Mouse (Mus musculus) heart, embryonic 13.5 days (tissue): Measurements from ENCODE around the gene Cda. TPM values are rescaled to one million over a fixed set of nuclear protein-coding genes. Genes with fewer than 3 reads are reported as not detected.

ENCODE experiments used
- ATAC-seq: fragments of 200-750 bp; cut with Nextera tagmentation; 2 replicates; pipeline ENCODE4 v1.8.0; 2017; ENCODE audit warnings: moderate TSS enrichment; ENCODE audit not compliant: insufficient number of reproducible peaks, low FRiP score, low TSS enrichment; ENCODE audit errors: extremely low read depth
- H3K27ac ChIP-seq: fragments of 300-500 bp; sonication (generic); replicated peaks from 2 replicates; pipeline ENCODE4 v1.5.1; 2015; ENCODE audit warnings: moderate library complexity, mild to moderate bottlenecking, inconsistent platforms
- H3K27me3 ChIP-seq: fragments of 300-500 bp; sonication (generic); replicated peaks from 2 replicates; pipeline ENCODE4 v1.6.1; 2015; ENCODE audit warnings: mild to moderate bottlenecking, inconsistent platforms
- H3K36me3 ChIP-seq: fragments of 300-500 bp; sonication (generic); 2 replicates; pipeline ENCODE4 v1.6.1; 2015; ENCODE audit warnings: mild to moderate bottlenecking, inconsistent platforms
- H3K4me1 ChIP-seq: fragments of 300-500 bp; sonication (generic); 2 replicates; pipeline ENCODE4 v1.6.1; 2015; ENCODE audit warnings: inconsistent platforms
- H3K4me2 ChIP-seq: fragments of 300-500 bp; sonication (generic); 2 replicates; pipeline ENCODE4 v1.6.1; 2015; ENCODE audit warnings: inconsistent platforms, mild to moderate bottlenecking, moderate library complexity
- H3K4me3 ChIP-seq: fragments of 300-500 bp; sonication (generic); 2 replicates; pipeline ENCODE4 v1.5.1; 2015; ENCODE audit warnings: moderate library complexity, mild to moderate bottlenecking, inconsistent platforms
- H3K9ac ChIP-seq: fragments of 300-500 bp; sonication (generic); 2 replicates; pipeline ENCODE4 v1.6.1; 2015; ENCODE audit warnings: inconsistent platforms, mild to moderate bottlenecking, moderate library complexity
- H3K9me3 ChIP-seq: fragments of 300-500 bp; sonication (generic); 2 replicates; pipeline ENCODE4 v1.6.1; 2016; ENCODE audit warnings: inconsistent platforms
- WGBS: fragments of 180-500 bp; shearing (Covaris S2); methylation state at CpG from one replicate; pipeline ENCODE4 v1.1.7; 2015; ENCODE audit warnings: mixed read lengths; 5-methylcytosine and 5-hydroxymethylcytosine counted together
- polyA plus RNA-seq: library from polyadenylated mRNA; unstranded; fragments of >200 nt; fragmentation: Nextera tagmentation; extraction: Ambion mirVana; gene quantifications from 2 replicates; pipeline ENCODE4 v1.2.1, GENCODE M21; 2015

Cda gene
- polyA plus RNA-seq, 1 experiment from 2014 or later, result 13.5 TPM

GRCm38 (mm10) chr4:138320711-138321110 lies 47.1 kb downstream of the Cda start:
- peaks cover 48% of the 10 kb centered on the region for H3K4me1 ChIP-seq
- peaks cover 36% of the 10 kb centered on the region for H3K36me3 ChIP-seq
- no peaks in the 10 kb centered on the region for H3K9me3 ChIP-seq
- no peaks in the 10 kb centered on the region for H3K27me3 ChIP-seq
- peak overlapping the region; percentile 47; the same call in 1 of the 2 replicates for H3K9ac ChIP-seq
- ATAC-seq, result no peak
- no peak overlapping the region for H3K4me3 ChIP-seq
- no peak overlapping the region for H3K27ac ChIP-seq
- 58% methylated on average over 11 of the region's 11 CpGs for WGBS
- no peak overlapping the region for H3K4me2 ChIP-seq

DNA sequence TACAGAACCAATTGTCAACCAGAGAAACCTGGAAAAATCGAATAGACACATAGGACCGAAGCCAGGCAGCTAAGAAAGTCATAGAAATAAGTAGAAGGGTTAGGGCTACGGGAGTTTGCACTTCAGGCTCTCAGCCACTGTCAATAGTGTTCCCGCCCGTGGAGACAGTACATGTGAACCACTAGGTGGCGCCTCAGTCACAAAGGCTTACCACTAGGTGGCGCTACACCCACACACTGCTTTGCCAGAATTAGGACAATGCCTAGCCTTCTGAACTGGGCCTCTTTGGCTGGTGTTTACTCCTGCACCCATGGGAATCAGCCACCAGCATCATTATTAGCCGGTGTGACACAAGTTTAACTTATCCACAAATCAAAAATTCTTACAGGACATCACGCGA lies 48.3 kb downstream of the Cda start:
- Histone ChIP-seq H3K4me3 (no peak overlapping the region), H3K4me1 (peaks cover 43% of the 10 kb centered on the region), H3K9me3 (no peaks in the 10 kb centered on the region), H3K9ac (no peak overlapping the region), H3K27ac (no peak overlapping the region), H3K36me3 (peaks cover 48% of the 10 kb centered on the region), H3K27me3 (no peaks in the 10 kb centered on the region), H3K4me2 (no peak overlapping the region)
- 34% methylated on average over 10 of the region's 10 CpGs for WGBS
- ATAC-seq, result no peak

- Histone ChIP-seq H3K4me2 (no peak overlapping the region), H3K9me3 (no peaks in the 10 kb centered on the region), H3K4me1 (peaks cover 35% of the 10 kb centered on the region), H3K36me3 (peaks cover 56% of the 10 kb centered on the region), H3K9ac (no peak overlapping the region), H3K27me3 (no peaks in the 10 kb centered on the region), H3K4me3 (no peak overlapping the region), H3K27ac (no peak overlapping the region)
- ATAC-seq, result no peak
- 51% methylated on average over 6 of the region's 6 CpGs for WGBS
Measured at GRCm38 (mm10) chr4:138318509-138319266, 49.1 kb downstream of the Cda start.

- 85% methylated on average over 6 of the region's 6 CpGs for WGBS
- no peak overlapping the region for H3K4me2 ChIP-seq
Measured at GRCm38 (mm10) chr4:138316369-138316768, 51.4 kb downstream of the Cda start.

DNA sequence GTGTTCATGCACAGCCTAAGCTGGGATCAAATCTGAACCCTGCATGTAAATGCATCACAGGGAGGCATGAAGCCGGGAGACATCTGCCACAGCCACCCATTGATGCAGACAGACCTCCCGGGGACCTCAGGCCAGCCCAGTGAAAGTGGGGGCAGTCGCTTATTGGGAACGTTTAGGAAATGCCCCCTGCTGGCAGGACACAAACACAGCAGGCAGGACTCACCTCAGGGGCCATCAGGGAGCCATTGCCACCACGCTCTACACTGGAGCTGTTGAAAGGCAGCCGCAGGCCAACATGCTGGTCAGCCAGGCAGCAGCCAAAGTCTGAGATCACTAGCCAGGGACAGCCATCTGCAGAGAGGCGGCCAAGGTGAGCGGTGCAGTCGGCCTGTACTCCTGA lies 52.0 kb downstream of the Cda start:
- 68% methylated on average over 9 of the region's 9 CpGs for WGBS
- H3K4me2 ChIP-seq, result no peak overlapping the region
- no peak overlapping the region for H3K9ac ChIP-seq
- H3K9me3 ChIP-seq, result no peaks in the 10 kb centered on the region
- ATAC-seq, result no peak
- peaks cover 6% of the 10 kb centered on the region for H3K4me1 ChIP-seq
- H3K27ac ChIP-seq, result no peak overlapping the region
- no peak overlapping the region for H3K4me3 ChIP-seq
- H3K27me3 ChIP-seq, result no peaks in the 10 kb centered on the region
- peaks cover 85% of the 10 kb centered on the region for H3K36me3 ChIP-seq

More at GRCm38 (mm10) chr4:138316369-138316768, 51.4 kb downstream of the Cda start:
- ATAC-seq, result no peak
- no peaks in the 10 kb centered on the region for H3K27me3 ChIP-seq
- H3K27ac ChIP-seq, result no peak overlapping the region
- peaks cover 12% of the 10 kb centered on the region for H3K4me1 ChIP-seq
- no peak overlapping the region for H3K4me3 ChIP-seq
- H3K9ac ChIP-seq, result no peak overlapping the region
- peaks cover 79% of the 10 kb centered on the region for H3K36me3 ChIP-seq
- no peaks in the 10 kb centered on the region for H3K9me3 ChIP-seq

DNA sequence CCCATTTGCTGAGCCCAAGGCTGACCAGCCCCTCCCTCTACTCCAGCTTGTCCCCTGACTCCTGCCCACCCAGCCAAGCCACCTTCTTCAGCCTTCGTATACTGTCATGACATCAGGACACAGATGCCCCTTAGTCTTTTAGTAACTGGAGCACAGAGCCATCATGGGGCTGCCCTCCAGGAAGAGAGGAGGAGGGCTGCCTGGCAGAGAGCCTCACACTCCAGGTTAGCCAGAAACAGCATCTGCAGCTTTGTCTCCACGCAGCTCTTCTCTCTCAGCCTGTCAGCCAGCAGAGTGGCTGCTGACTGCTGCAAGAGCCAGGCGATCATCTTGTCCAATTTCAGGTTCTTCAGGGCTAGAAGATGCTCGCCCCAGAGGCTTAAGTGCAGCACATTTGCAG lies 54.0 kb downstream of the Cda start:
- no peaks in the 10 kb centered on the region; the same call in 1 of the 2 replicates for H3K4me1 ChIP-seq
- H3K9me3 ChIP-seq, result no peaks in the 10 kb centered on the region
- no peak overlapping the region for H3K9ac ChIP-seq
- H3K4me3 ChIP-seq, result no peak overlapping the region
- 87% methylated on average over 4 of the region's 4 CpGs for WGBS
- H3K4me2 ChIP-seq, result no peak overlapping the region
- peaks cover 92% of the 10 kb centered on the region for H3K36me3 ChIP-seq
- no peak overlapping the region for H3K27ac ChIP-seq
- no peak for ATAC-seq
- no peaks in the 10 kb centered on the region for H3K27me3 ChIP-seq

DNA sequence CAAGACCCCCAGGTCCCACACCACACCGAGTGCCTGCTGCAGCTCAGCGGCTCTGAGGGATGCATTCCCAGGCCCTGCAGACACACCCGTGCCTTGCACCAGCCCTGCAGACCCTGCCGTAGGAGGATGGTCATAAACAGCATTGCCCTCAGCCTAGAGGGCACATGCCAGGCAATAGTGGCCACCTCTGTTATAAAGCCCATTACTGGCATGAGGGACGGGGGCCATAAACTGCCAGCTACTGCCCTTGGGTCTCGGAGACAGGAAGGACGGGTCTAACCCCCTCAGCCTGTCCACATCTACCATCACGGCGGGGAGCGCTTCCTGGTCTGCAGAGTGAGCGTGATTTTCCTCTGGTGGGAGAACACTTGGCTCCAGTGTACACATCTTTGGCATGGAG lies 54.8 kb downstream of the Cda start:
- H3K4me3 ChIP-seq, result no peak overlapping the region
- H3K36me3 ChIP-seq, result peaks cover 97% of the 10 kb centered on the region
- H3K27me3 ChIP-seq, result no peaks in the 10 kb centered on the region
- H3K9ac ChIP-seq, result no peak overlapping the region
- H3K27ac ChIP-seq, result no peak overlapping the region
- no peaks in the 10 kb centered on the region for H3K4me1 ChIP-seq
- no peak overlapping the region for H3K4me2 ChIP-seq
- H3K9me3 ChIP-seq, result no peaks in the 10 kb centered on the region
- no peak for ATAC-seq
- WGBS, result 88% methylated on average over 11 of the region's 11 CpGs

GRCm38 (mm10) chr4:138312105-138312504 lies 55.7 kb downstream of the Cda start:
- Histone ChIP-seq H3K9me3 (no peaks in the 10 kb centered on the region), H3K27ac (no peak overlapping the region), H3K4me3 (no peak overlapping the region), H3K36me3 (peaks cover 97% of the 10 kb centered on the region), H3K4me2 (no peak overlapping the region), H3K27me3 (no peaks in the 10 kb centered on the region), H3K9ac (no peak overlapping the region), H3K4me1 (no peaks in the 10 kb centered on the region)
- WGBS, result 88% methylated on average over 3 of the region's 3 CpGs
- ATAC-seq, result no peak

DNA sequence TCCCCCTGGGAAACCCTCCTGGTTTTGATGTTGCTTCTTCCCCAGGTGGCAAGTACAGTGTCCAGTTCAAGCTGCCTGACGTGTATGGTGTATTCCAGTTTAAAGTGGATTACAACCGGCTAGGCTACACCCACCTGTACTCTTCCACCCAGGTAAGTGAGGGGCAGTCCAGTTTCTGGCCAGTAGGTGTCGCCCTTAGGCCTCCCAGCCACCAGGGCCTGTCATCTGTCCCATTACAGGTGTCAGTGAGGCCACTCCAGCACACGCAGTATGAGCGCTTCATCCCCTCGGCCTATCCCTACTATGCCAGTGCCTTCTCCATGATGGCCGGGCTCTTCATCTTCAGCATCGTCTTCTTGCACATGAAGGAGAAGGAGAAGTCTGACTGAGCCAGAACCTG lies 56.2 kb downstream of the Cda start:
- no peaks in the 10 kb centered on the region for H3K9me3 ChIP-seq
- H3K4me1 ChIP-seq, result no peaks in the 10 kb centered on the region
- H3K9ac ChIP-seq, result no peak overlapping the region
- H3K4me2 ChIP-seq, result no peak overlapping the region
- H3K4me3 ChIP-seq, result no peak overlapping the region
- H3K27ac ChIP-seq, result no peak overlapping the region
- no peak for ATAC-seq
- no peaks in the 10 kb centered on the region for H3K27me3 ChIP-seq
- whole genome bisulfite sequencing, result 61% methylated on average over 8 of the region's 8 CpGs
- peaks cover 97% of the 10 kb centered on the region for H3K36me3 ChIP-seq

DNA sequence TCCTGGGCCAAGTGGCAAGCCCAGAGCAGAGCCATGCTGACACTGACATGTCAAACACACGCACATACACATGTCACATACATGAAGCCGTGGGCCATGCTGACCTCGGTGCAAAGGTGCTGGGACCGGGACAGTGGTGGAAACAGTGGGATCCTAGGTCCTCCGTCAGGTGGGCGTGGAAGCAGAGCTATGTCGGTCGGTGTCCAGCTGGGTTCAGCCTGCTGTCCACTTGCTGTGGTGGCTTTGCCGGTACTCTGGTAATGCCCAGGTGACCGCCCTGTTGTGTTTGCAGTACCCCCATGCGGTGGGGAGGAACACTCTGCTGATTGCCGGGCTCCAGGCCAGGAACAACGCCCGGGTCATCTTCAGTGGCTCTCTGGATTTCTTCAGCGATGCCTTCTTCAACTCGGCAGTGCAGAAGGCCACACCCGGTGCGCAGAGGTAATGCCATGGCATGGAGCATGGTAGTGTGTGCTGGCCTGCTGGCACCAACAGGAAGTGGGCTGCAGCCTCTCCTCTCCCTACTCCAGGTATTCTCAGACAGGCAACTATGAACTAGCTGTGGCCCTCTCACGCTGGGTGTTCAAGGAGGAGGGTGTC lies 57.4 kb downstream of the Cda start:
- peaks cover 86% of the 10 kb centered on the region for H3K36me3 ChIP-seq
- no peak overlapping the region for H3K4me2 ChIP-seq
- WGBS, result 89% methylated on average over 19 of the region's 19 CpGs
- no peak overlapping the region for H3K9ac ChIP-seq
- ATAC-seq, result no peak
- no peak overlapping the region for H3K4me3 ChIP-seq
- peaks cover 6% of the 10 kb centered on the region for H3K4me1 ChIP-seq
- H3K27ac ChIP-seq, result no peak overlapping the region
- H3K27me3 ChIP-seq, result no peaks in the 10 kb centered on the region
- H3K9me3 ChIP-seq, result no peaks in the 10 kb centered on the region

- ATAC-seq, result no peak
- Histone ChIP-seq H3K4me3 (no peak overlapping the region), H3K4me2 (no peak overlapping the region), H3K27ac (no peak overlapping the region), H3K36me3 (peaks cover 59% of the 10 kb centered on the region), H3K4me1 (peaks cover 21% of the 10 kb centered on the region), H3K9me3 (no peaks in the 10 kb centered on the region), H3K9ac (no peak overlapping the region), H3K27me3 (no peaks in the 10 kb centered on the region)
- WGBS, result 83% methylated on average over 12 of the region's 12 CpGs
Measured at GRCm38 (mm10) chr4:138307739-138308138, 60.1 kb downstream of the Cda start.

- Histone ChIP-seq H3K4me1 (peaks cover 21% of the 10 kb centered on the region), H3K9me3 (no peaks in the 10 kb centered on the region), H3K9ac (no peak overlapping the region), H3K4me2 (no peak overlapping the region), H3K27me3 (no peaks in the 10 kb centered on the region), H3K4me3 (no peak overlapping the region), H3K27ac (no peak overlapping the region), H3K36me3 (peaks cover 52% of the 10 kb centered on the region)
- 86% methylated on average over 3 of the region's 3 CpGs for WGBS
- ATAC-seq, result no peak
Measured at GRCm38 (mm10) chr4:138307025-138307424, 60.8 kb downstream of the Cda start.
